13 mouse cellular contexts compared by ENCODE assay signal in the genomic region with DNA sequence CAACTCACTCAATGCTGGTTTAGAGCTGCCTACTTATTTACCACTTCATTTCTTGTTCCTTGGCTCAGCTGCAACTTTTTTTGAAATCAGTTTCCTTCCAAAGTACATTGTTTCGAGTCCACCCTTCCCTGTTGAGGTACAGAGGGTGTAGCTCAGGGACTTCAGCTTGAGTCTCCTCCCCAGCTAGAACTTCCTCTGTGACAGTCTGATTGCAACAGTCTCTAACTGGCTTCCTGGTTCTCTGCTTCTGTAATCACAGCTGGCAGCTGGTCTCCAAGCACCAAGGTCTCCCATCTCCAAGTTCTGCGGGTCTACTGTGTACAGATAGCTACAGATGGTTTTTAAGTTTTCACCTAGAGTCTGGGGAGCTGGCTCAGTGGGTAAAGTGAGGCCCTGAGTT.
DNase-seq lines count a peak whose midpoint lies in the region; ATAC-seq and TF ChIP-seq lines count a peak whose summit lies in the region.
"Had no signal": no experiment of that assay in that cellular context is flagged by ENCODE, and none has a peak within 500 bp of the region (broad histone marks: within the 10 kb centered on the region; RNA-seq: fewer than 3 reads in every experiment).

No protein-coding gene starts in this region.

- H3K27me3 ChIP-seq in intestine, embryonic 16.5 days (replicated peaks; ENCODE audit: control insufficient read depth, insufficient read depth, low read length), result no peaks in the 10 kb centered on the region
- H3K27me3 ChIP-seq in midbrain, postnatal 0 days (ENCODE audit: insufficient read depth, low read length), result no peaks in the 10 kb centered on the region
- H3K27me3 ChIP-seq: hindbrain, embryonic 15.5 days had no signal

- peak; percentile 26 to 44 for DNase-seq in heart, adult 9 months (ENCODE audit: low spot score in 2 of 2)
- DNase-seq in heart, postnatal 14 days, result no peak
- peak; percentile 25 for DNase-seq in skeletal muscle tissue, adult 2 months (ENCODE audit: low read depth, low spot score)
- no peak for DNase-seq in adrenal gland, postnatal 36 days
- DNase-seq in midbrain, postnatal 0 days (ENCODE audit: low spot score), result no peak
- DNase-seq in cerebellum, adult 9-10 months, result no peak
- DNase-seq: cerebellum, postnatal 25 days; left cerebral cortex, postnatal 4 days; right cerebral cortex, postnatal 25 days had no signal

- no peaks in the 10 kb centered on the region for H3K9me3 ChIP-seq in intestine, embryonic 16.5 days (ENCODE audit: control insufficient read depth, low read length)
- no peaks in the 10 kb centered on the region for H3K9me3 ChIP-seq in midbrain, postnatal 0 days (ENCODE audit: low read length)
- H3K9me3 ChIP-seq: hindbrain, embryonic 15.5 days; midbrain, embryonic 10.5 days had no signal

- no peak overlapping the region for H3K9ac ChIP-seq in intestine, embryonic 16.5 days (ENCODE audit: low read depth, low read length)
- no peak overlapping the region for H3K9ac ChIP-seq in midbrain, postnatal 0 days (replicated peaks; ENCODE audit: low read length, poor library complexity, severe bottlenecking)
- H3K9ac ChIP-seq: hindbrain, embryonic 15.5 days had no signal

- intact Hi-C loops in heart, postnatal 14 days (cut with DNase I), result no loop called here

- 64% methylated on average over 2 of the region's 2 CpGs for WGBS in intestine, embryonic 16.5 days
- 89% methylated on average over 2 of the region's 2 CpGs for WGBS in midbrain, postnatal 0 days

- peak; percentile 53 for ATAC-seq in CD4-positive, CD25-positive, alpha-beta regulatory T cell, adult 4 months
- peak; percentile 53; the same call in 1 of the 2 replicates for ATAC-seq in intestine, embryonic 16.5 days
- ATAC-seq in midbrain, postnatal 0 days (ENCODE audit: low FRiP score), result no peak

- peak overlapping the region; percentile 36; the same call in 1 of the 2 replicates for H3K27ac ChIP-seq in intestine, embryonic 16.5 days (ENCODE audit: low read length)
- H3K27ac ChIP-seq in midbrain, postnatal 0 days (ENCODE audit: low read depth, low read length), result no peak overlapping the region
- H3K27ac ChIP-seq: hindbrain, embryonic 15.5 days; midbrain, embryonic 10.5 days had no signal

- no peak overlapping the region for H3K4me3 ChIP-seq in intestine, embryonic 16.5 days (ENCODE audit: low read length)
- H3K4me3 ChIP-seq in midbrain, postnatal 0 days (ENCODE audit: low read depth, low read length), result no peak overlapping the region
- H3K4me3 ChIP-seq: hindbrain, embryonic 15.5 days; midbrain, embryonic 10.5 days had no signal

- H3K4me2 ChIP-seq in intestine, embryonic 16.5 days (ENCODE audit: low read depth, low read length), result no peak overlapping the region
- H3K4me2 ChIP-seq in midbrain, postnatal 0 days (ENCODE audit: low read depth, low read length, poor library complexity, severe bottlenecking), result no peak overlapping the region
- H3K4me2 ChIP-seq: hindbrain, embryonic 15.5 days had no signal

- peaks cover 13% of the 10 kb centered on the region; the same call in 1 of the 2 replicates for H3K4me1 ChIP-seq in intestine, embryonic 16.5 days (ENCODE audit: control insufficient read depth, insufficient read depth, low read length)
- 0 out of 2 replicates have a peak, but pooled peaks cover 8% of the 10 kb centered on the region for H3K4me1 ChIP-seq in midbrain, postnatal 0 days (ENCODE audit: insufficient read depth, low read length)

- no peaks in the 10 kb centered on the region for H3K36me3 ChIP-seq in intestine, embryonic 16.5 days (ENCODE audit: control insufficient read depth, insufficient read depth, low read length)
- H3K36me3 ChIP-seq in midbrain, postnatal 0 days (ENCODE audit: insufficient read depth, low read length), result no peaks in the 10 kb centered on the region
- H3K36me3 ChIP-seq: hindbrain, embryonic 15.5 days; midbrain, embryonic 10.5 days had no signal

- no peak for TF ChIP-seq CTCF in midbrain, postnatal 0 days (IDR thresholded peaks at IDR 0.05)

Comparison
In these comparisons a context has a peak if more than half of its experiments do, and no peak if none do; other contexts are left out.
1. DNase-seq: peak in heart, adult 9 months (2 of 2) and skeletal muscle tissue, adult 2 months (single experiment); none in heart, postnatal 14 days (0 of 2), adrenal gland, postnatal 36 days (0 of 2), midbrain, postnatal 0 days (single experiment) and cerebellum, adult 9-10 months (single experiment).